Mouse (Mus musculus): ENCODE measurements at regions not wholly inside any gene's neighbourhood (a gene's known extent, or its start where the extent isn't known, plus 50 kb on each side); places are given as distances from the start of the nearest gene placed in this dataset.

GRCm38 (mm10) chr3:40226772-40227171 lies 304.3 kb upstream of the Intu start:
- TF ChIP-seq CTCF (conservative IDR thresholded peaks at IDR 0.05 in 1 of 2, IDR thresholded peaks at IDR 0.05 in 1 of 2; ENCODE audit: low read depth in 2 of 2, low read length in 2 of 2), result no peak
- TF ChIP-seq SMC3 (IDR thresholded peaks at IDR 0.05; ENCODE audit: low read depth, low read length), result no peak
- no peak for TF ChIP-seq USF1 (IDR thresholded peaks at IDR 0.05; ENCODE audit: low read depth, low read length)
- TF ChIP-seq TCF12 (IDR thresholded peaks at IDR 0.05; ENCODE audit: low read depth, low read length), result no peak
- TF ChIP-seq SIN3A (IDR thresholded peaks at IDR 0.05; ENCODE audit: low read length), result no peak
- TF ChIP-seq POLR2A (IDR thresholded peaks at IDR 0.05; ENCODE audit: low read depth, low read length), result no peak
- TF ChIP-seq KAT2A (IDR thresholded peaks at IDR 0.05; ENCODE audit: insufficient replicate concordance, low read length), result no peak
- no peak for TF ChIP-seq MYC (IDR thresholded peaks at IDR 0.05; ENCODE audit: low read depth, low read length)
- no peak for TF ChIP-seq EP300 (IDR thresholded peaks at IDR 0.05; ENCODE audit: low read length)
